Mouse (Mus musculus): Measurements from ENCODE around the gene Sec14l3.
A peak's percentile ranks its signal among the peaks of the same experiment; 100 is the strongest.

The Sec14l3 gene

GRCm38 (mm10) chr11:4060866-4061575 lies 3.6 kb upstream of the Sec14l3 start:
- peak; percentile 87 for DNase-seq

GRCm38 (mm10) chr11:4062523-4062922 lies 2.1 kb upstream of the Sec14l3 start:
- peak; percentile 67 for DNase-seq

GRCm38 (mm10) chr11:4062981-4063380 lies 1.7 kb upstream of the Sec14l3 start:
- DNase-seq: peak; percentile 85

- no peak for DNase-seq
These were observed 5.0 kb downstream of the Sec14l3 start for GRCm38 (mm10) chr11:4069664-4070063.

- peak; percentile 57 for DNase-seq
These were observed 12.0 kb downstream of the Sec14l3 start for GRCm38 (mm10) chr11:4076633-4077032.

- peak; percentile 66 for DNase-seq
These were observed 13.8 kb downstream of the Sec14l3 start for GRCm38 (mm10) chr11:4078267-4078933.

GRCm38 (mm10) chr11:4080219-4080618 lies 15.6 kb downstream of the Sec14l3 start:
- peak; percentile 87 for DNase-seq

GRCm38 (mm10) chr11:4083316-4084078 lies 18.9 kb downstream of the Sec14l3 start:
- peak; percentile 88 for DNase-seq

GRCm38 (mm10) chr11:4086246-4086645 lies 21.6 kb downstream of the Sec14l3 start:
- DNase-seq: no peak

- no peak for DNase-seq
These were observed 22.6 kb downstream of the Sec14l3 start for GRCm38 (mm10) chr11:4087267-4087666.

GRCm38 (mm10) chr11:4093459-4094377 lies 29.1 kb downstream of the Sec14l3 start:
- DNase-seq: no peak

- peak; percentile 85 for DNase-seq
These were observed 29.9 kb downstream of the Sec14l3 start for GRCm38 (mm10) chr11:4094378-4095170.

GRCm38 (mm10) chr11:4095171-4096053 lies 30.8 kb downstream of the Sec14l3 start, which contains the start of gene Mtfp1:
TSS of gene Mtfp1 (minus strand) at chr11:4095445.
- DNase-seq: peak; percentile 69

- peak; percentile 99 for DNase-seq
These were observed 31.7 kb downstream of the Sec14l3 start for GRCm38 (mm10) chr11:4096054-4096984.

GRCm38 (mm10) chr11:4097091-4097621 lies 32.5 kb downstream of the Sec14l3 start:
- DNase-seq: no peak

GRCm38 (mm10) chr11:4098120-4098519 lies 33.5 kb downstream of the Sec14l3 start:
- no peak for DNase-seq

GRCm38 (mm10) chr11:4098816-4099215 lies 34.2 kb downstream of the Sec14l3 start:
- no peak for DNase-seq

GRCm38 (mm10) chr11:4099447-4099846 lies 34.8 kb downstream of the Sec14l3 start:
- DNase-seq: no peak

GRCm38 (mm10) chr11:4101851-4102250 lies 37.2 kb downstream of the Sec14l3 start:
- no peak for DNase-seq
